Mouse (Mus musculus) ovary, postnatal 14 days (tissue): ENCODE results near the gene Ccdc57.
A peak's percentile ranks its signal among the peaks of the same experiment; 100 is the strongest.
"Not testable (repeated sequence)": the region's sequence is repeated elsewhere in the genome, so short reads cannot be mapped to it uniquely, and the experiment has no call there.

Experiments used
- DNase-seq: peaks from one replicate; pipeline ENCODE4 v3.0.0; 2022; ENCODE audit warnings: low spot score

Ccdc57 gene

DNA sequence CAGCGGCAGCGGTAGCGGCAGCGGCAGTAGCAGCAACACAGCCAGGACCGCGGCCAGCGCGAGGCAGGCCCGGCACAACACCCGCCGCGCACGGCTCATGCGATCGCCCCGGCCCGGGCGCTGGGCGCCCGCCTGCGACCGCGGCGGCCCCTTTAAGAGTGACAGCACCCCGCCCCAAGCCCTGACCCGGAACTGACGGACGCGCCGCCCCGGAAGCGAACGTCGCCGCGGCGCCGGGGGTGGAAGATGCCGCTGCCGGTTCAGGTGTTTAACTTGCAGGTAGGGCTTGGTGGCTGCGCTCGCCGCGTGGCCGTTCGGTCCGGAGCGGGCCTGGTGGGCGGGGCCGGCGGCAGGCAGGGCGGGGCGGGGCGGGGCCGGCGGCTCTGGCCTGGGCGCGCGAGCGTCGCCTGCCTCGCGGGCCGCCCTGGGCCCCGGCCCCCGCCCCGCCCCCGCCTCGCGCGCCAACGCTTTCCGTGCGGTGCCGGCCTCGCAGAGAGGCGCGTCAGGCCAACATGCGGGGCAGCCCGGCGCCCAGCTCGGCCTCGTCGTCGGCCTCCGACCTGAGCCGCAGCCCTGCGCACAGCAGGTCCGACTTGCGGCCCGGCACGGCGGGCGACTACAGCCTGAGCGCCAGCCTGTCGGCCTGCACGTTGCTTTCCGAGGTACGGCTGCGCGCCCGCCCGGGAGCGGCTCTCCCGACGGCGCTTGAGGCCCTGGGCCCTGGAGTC, 148.4 kb downstream of the Ccdc57 start, which contains the start of the genes Rfng and Gps1:
Gene Rfng (minus strand): TSS at position 144 of the 728 bp plus-strand sequence.
Gene Gps1 (plus strand): TSS at position 209 of the 728 bp plus-strand sequence.
- peak; percentile 73 for DNase-seq

DNA sequence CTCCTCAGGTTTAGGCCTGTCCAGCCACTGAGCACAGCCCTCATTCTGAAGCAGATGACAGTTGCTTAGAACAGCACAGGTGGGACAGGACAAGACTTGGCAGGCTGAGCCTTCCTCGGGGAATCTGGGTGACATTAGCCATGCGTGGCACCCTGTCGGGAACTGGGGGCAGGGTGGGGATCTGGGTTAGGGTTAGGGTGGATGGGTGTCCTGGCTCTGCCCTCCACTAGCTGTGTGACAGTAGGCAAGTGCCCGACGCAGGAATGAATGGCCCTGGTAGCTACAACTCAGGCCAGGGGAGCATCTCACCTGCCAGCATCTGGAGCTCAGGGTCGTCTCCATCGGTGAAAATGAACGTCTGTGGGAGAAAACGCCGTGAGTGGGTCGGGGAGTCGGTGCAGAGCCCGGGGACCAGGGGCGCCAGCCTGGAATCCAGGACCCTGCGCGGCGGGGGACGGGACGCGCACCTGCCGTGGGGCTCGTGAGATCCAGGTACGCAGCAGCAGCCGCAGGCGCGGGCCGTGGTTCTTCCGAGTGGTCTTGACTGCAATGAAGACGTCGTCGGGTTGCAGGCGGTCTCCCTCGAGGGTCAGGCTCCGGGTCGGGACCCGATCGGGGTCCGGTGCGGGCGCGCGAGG, 149.1 kb downstream of the Ccdc57 start:
- no peak for DNase-seq

DNA sequence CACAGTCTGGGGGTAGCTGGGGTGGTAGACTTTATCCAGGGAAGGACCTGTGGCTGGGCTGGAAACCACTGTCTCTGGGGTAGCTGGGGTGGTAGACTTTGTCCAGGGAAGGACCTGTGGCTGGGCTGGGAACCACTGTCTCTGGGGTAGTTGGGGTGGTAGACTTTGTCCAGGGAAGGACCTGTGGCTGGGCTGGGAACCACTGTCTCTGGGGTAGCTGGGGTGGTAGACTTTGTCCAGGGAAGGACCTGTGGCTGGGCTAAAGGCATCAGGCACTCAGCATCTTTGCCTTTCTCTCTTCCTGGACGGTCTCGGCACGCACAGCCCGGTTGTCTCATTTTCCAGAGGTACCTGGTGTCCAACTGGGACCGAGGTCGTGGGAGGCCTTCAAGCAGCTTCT, 151.3 kb downstream of the Ccdc57 start:
- DNase-seq, result not testable (repeated sequence)

DNA sequence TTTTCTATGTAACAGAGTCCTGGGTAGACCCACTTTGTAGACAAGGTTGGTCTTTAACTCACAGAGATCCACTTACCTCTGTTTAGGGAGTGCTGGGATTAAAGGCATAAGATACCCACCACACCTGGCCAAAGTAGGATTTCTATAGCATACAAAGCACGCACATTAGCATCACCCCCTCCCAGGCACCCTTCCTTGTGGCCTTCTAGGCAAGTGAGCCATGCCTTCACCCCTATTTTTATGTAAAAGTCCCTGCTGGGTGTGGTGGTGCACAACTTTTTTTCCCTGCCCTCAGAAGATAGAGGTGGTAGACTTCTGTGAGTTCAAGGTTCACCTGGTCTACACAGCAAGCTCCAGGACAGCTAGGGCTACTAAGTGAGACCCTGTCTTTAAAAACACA, 152.8 kb downstream of the Ccdc57 start:
- no peak for DNase-seq

DNA sequence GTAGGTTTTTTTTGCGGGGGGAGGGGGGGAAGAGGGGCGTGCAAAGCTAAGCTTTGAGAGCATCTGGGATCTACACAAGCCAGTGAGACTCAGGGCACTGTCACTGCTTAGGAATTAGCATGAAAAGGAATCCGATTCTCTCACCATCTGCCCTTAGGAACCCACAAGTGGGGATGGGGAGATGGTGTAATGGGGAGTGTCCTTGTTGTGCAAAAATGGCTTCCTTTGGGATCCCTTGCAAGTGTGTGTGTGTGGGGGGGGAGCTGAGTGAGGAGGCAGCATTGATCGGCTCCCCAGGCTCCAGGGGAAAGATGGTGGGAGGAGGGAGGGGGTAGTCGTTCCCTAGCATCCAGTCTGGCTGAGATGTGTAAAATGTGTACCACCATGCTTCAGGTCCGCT, 155.5 kb downstream of the Ccdc57 start:
- no peak for DNase-seq
